Mouse (Mus musculus): ENCODE measurements around the gene Il18. TPM values are rescaled to one million over a fixed set of nuclear protein-coding genes. Genes with fewer than 3 reads are reported as not detected.

Il18 gene
- total and polyA plus RNA-seq, 3 experiments, result not detected

GRCm38 (mm10) chr9:50536603-50537135 is 18.0 kb upstream of the Il18 start:
- Histone ChIP-seq H3K4me1 (ENCODE audit: control insufficient read depth in 1 of 2, insufficient read depth in 2 of 2, low read length in 2 of 2) (peaks cover 2 to 14% of the 10 kb centered on the region in 2 experiments; a peak in 3 of 4 replicates), H3K27me3 (ENCODE audit: control insufficient read depth in 1 of 2, insufficient read depth in 2 of 2, low read length in 2 of 2) (peaks cover 0 to 3% of the 10 kb centered on the region in 2 experiments; a peak in 2 of 4 replicates), H3K9me3 (replicated peaks; ENCODE audit: insufficient read depth, low read length) (no peaks in the 10 kb centered on the region), H3K9ac (ENCODE audit: control insufficient read depth, low read depth, low read length, poor library complexity, severe bottlenecking) (no peak overlapping the region), H3K36me3 (ENCODE audit: control insufficient read depth in 1 of 2, insufficient read depth in 2 of 2, low read length in 2 of 2) (peaks cover 0 to 8% of the 10 kb centered on the region in 2 experiments; a peak in 2 of 4 replicates), H3K79me2 (ENCODE audit: control insufficient read depth, insufficient read depth, low read length, poor library complexity) (no peaks in the 10 kb centered on the region), H3K4me3 (ENCODE audit: control insufficient read depth in 1 of 2, insufficient read depth in 1 of 2, low read depth in 2 of 2, low read length in 2 of 2) (no peak overlapping the region), H3K27ac (ENCODE audit: control insufficient read depth, low read depth, low read length) (no peak overlapping the region)
- TF ChIP-seq CTCF (IDR thresholded peaks at IDR 0.05 in 2 of 3, conservative IDR thresholded peaks at IDR 0.05 in 1 of 3; ENCODE audit: control insufficient read depth in 1 of 3, insufficient read depth in 1 of 3, low read depth in 2 of 3, low read length in 3 of 3, poor library complexity in 1 of 3, severe bottlenecking in 1 of 3) (no peak), E2F4 (IDR thresholded peaks at IDR 0.05; ENCODE audit: borderline replicate concordance, low read depth, low read length) (no peak), GABPA (IDR thresholded peaks at IDR 0.05; ENCODE audit: low read depth, low read length) (no peak), HCFC1 (IDR thresholded peaks at IDR 0.05; ENCODE audit: low read depth, low read length) (no peak), SIN3A (IDR thresholded peaks at IDR 0.05; ENCODE audit: low read length) (no peak), MAZ (IDR thresholded peaks at IDR 0.05; ENCODE audit: low read depth, low read length) (no peak), ELF1 (IDR thresholded peaks at IDR 0.05; ENCODE audit: low read depth, low read length) (no peak), MAFK (IDR thresholded peaks at IDR 0.05; ENCODE audit: borderline replicate concordance, low read depth, low read length) (no peak), POLR2AphosphoS5 (IDR thresholded peaks at IDR 0.05; ENCODE audit: borderline replicate concordance, low read depth, low read length) (no peak), MYB (IDR thresholded peaks at IDR 0.05; ENCODE audit: low read depth, low read length) (no peak), GATA1 (IDR thresholded peaks at IDR 0.05; ENCODE audit: low read depth, low read length) (peak; percentile 24; the same call in 1 of the 2 replicates), USF2 (IDR thresholded peaks at IDR 0.05; ENCODE audit: borderline replicate concordance in 1 of 2, insufficient read depth in 1 of 2, low read depth in 1 of 2, low read length in 2 of 2) (no peak), TBP (IDR thresholded peaks at IDR 0.05; ENCODE audit: low read depth, low read length) (no peak), ZC3H11A (IDR thresholded peaks at IDR 0.05; ENCODE audit: low read depth, low read length) (no peak), TAL1 (IDR thresholded peaks at IDR 0.05; ENCODE audit: low read length) (no peak), EP300 (IDR thresholded peaks at IDR 0.05; ENCODE audit: low read depth in 1 of 2, low read length in 2 of 2) (0 out of 4 replicates have a peak, but pooled peaks of 1 of the 2 experiments have one; percentile 12)
- DNase-seq (ENCODE audit: low read depth, low spot score), result peak; percentile 47

GRCm38 (mm10) chr9:50537295-50537694 is 17.3 kb upstream of the Il18 start:
- Histone ChIP-seq H3K27me3 (ENCODE audit: control insufficient read depth in 1 of 2, insufficient read depth in 2 of 2, low read length in 2 of 2) (peaks cover 0 to 3% of the 10 kb centered on the region in 2 experiments; a peak in 2 of 4 replicates), H3K9ac (ENCODE audit: control insufficient read depth, low read depth, low read length, poor library complexity, severe bottlenecking) (no peak overlapping the region), H3K9me3 (replicated peaks; ENCODE audit: insufficient read depth, low read length) (no peaks in the 10 kb centered on the region), H3K4me1 (ENCODE audit: control insufficient read depth in 1 of 2, insufficient read depth in 2 of 2, low read length in 2 of 2) (peaks cover 2 to 14% of the 10 kb centered on the region in 2 experiments; a peak in 3 of 4 replicates), H3K27ac (ENCODE audit: control insufficient read depth, low read depth, low read length) (no peak overlapping the region), H3K79me2 (ENCODE audit: control insufficient read depth, insufficient read depth, low read length, poor library complexity) (no peaks in the 10 kb centered on the region), H3K4me3 (ENCODE audit: control insufficient read depth in 1 of 2, insufficient read depth in 1 of 2, low read depth in 2 of 2, low read length in 2 of 2) (no peak overlapping the region), H3K36me3 (ENCODE audit: control insufficient read depth in 1 of 2, insufficient read depth in 2 of 2, low read length in 2 of 2) (peaks cover 0 to 8% of the 10 kb centered on the region in 2 experiments; a peak in 2 of 4 replicates)
- peak; percentile 35 for DNase-seq (ENCODE audit: low read depth, low spot score)
- TF ChIP-seq CTCF (IDR thresholded peaks at IDR 0.05 in 2 of 3, conservative IDR thresholded peaks at IDR 0.05 in 1 of 3; ENCODE audit: control insufficient read depth in 1 of 3, insufficient read depth in 1 of 3, low read depth in 2 of 3, low read length in 3 of 3, poor library complexity in 1 of 3, severe bottlenecking in 1 of 3) (no peak), TAL1 (IDR thresholded peaks at IDR 0.05; ENCODE audit: low read length) (no peak), MYC (IDR thresholded peaks at IDR 0.05; ENCODE audit: low read depth, low read length) (no peak), USF1 (IDR thresholded peaks at IDR 0.05; ENCODE audit: low read depth, low read length) (no peak), CHD1 (IDR thresholded peaks at IDR 0.05; ENCODE audit: low read depth, low read length) (no peak), NRF1 (IDR thresholded peaks at IDR 0.05; ENCODE audit: insufficient read depth, low read depth, low read length, poor library complexity, severe bottlenecking) (no peak), ZKSCAN1 (IDR thresholded peaks at IDR 0.05; ENCODE audit: low read depth, low read length) (no peak), MYB (IDR thresholded peaks at IDR 0.05; ENCODE audit: low read depth, low read length) (no peak), ETS1 (IDR thresholded peaks at IDR 0.05; ENCODE audit: low read depth, low read length) (no peak), CHD2 (IDR thresholded peaks at IDR 0.05; ENCODE audit: low read length) (no peak), E2F4 (IDR thresholded peaks at IDR 0.05; ENCODE audit: borderline replicate concordance, low read depth, low read length) (no peak)

Measured in MEL (cell line).